Mouse (Mus musculus): Measurements from ENCODE around the gene Ypel3.

Ypel3 gene

DNA sequence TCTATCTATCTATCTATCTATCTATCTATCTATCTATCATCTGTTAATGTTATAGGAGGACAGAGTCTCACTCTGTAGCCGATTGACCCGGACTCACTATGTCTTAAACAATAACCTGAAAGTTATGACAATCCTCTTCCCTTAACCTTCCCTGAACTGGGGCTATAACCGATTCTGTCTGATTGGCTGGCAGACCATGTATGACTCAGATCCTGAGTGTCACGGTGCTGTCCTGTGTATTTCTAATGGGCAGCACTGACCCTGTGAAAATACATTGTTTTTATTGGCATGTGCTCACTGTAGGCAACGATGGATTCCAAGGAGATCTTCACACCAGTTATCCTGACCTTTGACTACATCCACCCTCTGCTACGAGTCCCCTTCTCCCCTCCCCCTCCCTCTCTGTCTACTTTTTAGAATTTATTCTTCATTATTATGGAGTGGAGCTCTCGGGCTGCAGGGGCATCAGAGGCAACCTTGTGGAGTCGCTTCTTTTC lies 39.0 kb downstream of the Ypel3 start:
- no peak for DNase-seq (ENCODE audit: low spot score)

DNA sequence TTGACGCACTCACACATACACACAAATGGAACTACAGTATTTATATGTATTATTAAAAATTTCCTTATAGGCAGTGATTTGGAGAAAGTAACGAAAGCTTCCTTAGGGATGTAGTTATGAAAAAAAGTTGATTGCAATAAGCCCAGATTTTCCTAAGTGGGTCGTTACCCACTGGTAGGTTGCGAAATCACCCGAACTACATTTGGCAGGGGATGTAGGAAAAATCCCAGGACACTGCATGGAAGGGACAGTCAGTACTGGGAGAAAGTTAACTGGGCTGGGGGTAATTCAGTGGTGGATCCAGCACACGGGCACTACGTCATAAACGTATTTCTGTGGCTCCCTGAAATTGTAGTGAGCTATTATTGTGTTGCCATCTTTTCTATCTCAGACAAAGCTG lies 39.7 kb downstream of the Ypel3 start:
- DNase-seq (ENCODE audit: low spot score): no peak

- no peak for DNase-seq (ENCODE audit: low spot score)
These were observed 40.8 kb downstream of the Ypel3 start for GRCm38 (mm10) chr7:126817595-126817994.

DNA sequence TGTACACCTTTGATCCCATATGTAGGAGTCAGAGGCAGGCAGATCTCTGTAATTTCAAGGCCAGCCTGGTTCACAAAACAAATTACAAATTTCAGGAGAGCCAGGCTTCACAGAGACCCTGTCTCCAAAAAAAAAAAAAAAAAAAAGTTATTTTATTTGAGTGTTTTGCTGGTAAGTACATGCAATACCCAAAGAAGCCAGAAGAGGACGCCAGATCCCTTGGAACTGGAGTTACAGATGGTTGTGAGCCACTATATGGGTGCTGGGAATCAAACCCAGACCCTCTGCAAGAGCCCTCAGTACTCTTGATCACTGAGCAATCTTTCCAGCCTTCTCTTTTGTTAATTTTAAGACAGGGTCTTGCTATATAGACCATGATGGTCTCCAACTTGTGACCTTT lies 42.1 kb downstream of the Ypel3 start:
- DNase-seq (ENCODE audit: low spot score): no peak

- peak; percentile 91 for DNase-seq (ENCODE audit: low spot score)
These were observed 45.2 kb downstream of the Ypel3 start for GRCm38 (mm10) chr7:126821835-126822511.

- DNase-seq (ENCODE audit: low spot score): no peak
These were observed 46.0 kb downstream of the Ypel3 start for GRCm38 (mm10) chr7:126822741-126823140.

DNA sequence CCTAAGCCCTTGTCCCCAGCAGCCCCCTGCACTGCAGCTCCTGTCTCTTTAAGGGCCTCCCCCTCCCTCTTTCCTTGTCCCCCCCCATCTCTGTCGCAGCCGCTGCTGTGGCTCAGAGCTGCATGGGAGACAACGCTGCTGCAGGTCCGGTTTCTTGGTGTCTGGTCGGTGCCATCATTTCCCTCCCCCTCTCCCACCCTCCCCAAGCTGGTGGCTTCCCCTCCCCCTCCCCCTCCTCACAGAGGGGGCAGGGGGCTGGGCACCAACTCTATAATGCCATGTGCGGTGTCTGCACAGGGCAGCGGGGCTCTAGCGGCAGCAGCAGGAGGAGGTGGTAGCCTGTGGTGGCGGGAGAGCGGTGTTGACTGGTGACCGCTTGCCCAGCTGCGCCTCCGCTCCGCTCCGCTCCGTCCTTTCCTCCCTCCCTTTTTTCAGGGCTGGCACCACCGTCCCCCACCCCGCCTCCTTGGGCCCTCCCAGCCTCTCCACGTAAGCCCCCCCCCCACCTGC lies 46.5 kb downstream of the Ypel3 start:
- no peak for DNase-seq (ENCODE audit: low spot score)

- DNase-seq (ENCODE audit: low spot score): no peak
These were observed 47.2 kb downstream of the Ypel3 start for GRCm38 (mm10) chr7:126823940-126824339.

DNA sequence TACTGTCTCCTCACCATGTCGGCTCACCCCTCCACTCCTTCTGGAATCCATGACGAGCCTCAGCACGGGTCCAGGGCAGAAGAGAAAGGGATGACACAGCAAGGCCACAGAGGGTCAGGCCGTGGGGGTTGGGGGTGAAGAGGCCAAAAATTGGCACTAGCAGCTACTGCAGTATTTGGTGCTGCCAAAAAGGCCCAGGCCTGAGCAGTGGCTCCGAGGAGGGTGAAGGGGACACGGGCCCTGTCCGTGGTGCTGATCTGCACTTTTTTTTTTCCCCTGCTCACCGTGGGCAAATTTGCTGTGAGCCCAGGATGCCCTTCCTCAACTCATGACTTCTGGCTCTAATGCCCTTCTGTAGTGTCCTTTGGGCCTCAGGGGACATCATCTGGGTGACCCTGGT lies 48.6 kb downstream of the Ypel3 start:
- DNase-seq (ENCODE audit: low spot score): no peak

- DNase-seq (ENCODE audit: low spot score): no peak
These were observed 49.2 kb downstream of the Ypel3 start for GRCm38 (mm10) chr7:126825952-126826351.

Data from testis, postnatal 10 days (tissue).